ENCODE assay signal across 23 mouse cellular contexts in the genomic region with DNA sequence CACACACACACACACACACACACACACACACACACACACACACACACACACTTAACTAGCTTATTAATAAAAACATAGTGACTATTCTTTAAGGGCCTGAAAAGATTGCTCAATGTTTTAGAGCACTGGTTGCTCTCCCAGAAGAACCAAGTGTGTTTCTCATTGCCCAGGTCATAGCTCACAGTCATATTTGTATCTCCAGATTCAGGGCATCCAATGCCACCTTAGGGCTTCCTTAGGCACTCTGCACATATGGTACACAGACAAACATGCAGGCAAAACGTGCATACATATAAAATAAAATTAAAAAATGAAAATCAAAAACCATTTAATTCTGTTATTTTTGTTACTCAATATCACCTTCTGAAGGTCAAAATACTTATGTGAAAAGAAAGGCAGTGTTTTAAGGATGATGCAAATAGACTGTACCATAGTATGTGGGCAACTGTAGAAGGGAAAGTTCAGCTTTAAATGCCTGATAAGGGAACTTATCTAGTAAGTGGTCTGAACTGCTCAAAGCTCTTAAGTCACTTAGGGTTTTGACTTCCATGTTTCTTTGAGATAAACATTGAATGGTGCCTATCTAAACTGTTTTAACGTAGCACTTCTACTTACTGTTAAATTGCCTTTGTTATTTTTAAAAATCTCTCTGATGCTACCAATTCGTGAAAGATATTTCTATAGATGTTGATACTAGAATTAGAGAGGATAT.
A peak's percentile ranks its signal among the peaks of the same experiment; 100 is the strongest.
DNase-seq lines count a peak whose midpoint lies in the region; ATAC-seq and TF ChIP-seq lines count a peak whose summit lies in the region.
"Had no signal": no experiment of that assay in that cellular context is flagged by ENCODE, and none has a peak within 500 bp of the region (broad histone marks: within the 10 kb centered on the region; RNA-seq: fewer than 3 reads in every experiment).

No protein-coding gene starts in this region.

- H3K9me3 ChIP-seq in MEL (replicated peaks; ENCODE audit: insufficient read depth, low read length): no peaks in the 10 kb centered on the region
- no peaks in the 10 kb centered on the region for H3K9me3 ChIP-seq in liver, embryonic 12.5 days (replicated peaks)
- no peaks in the 10 kb centered on the region for H3K9me3 ChIP-seq in liver, embryonic 16.5 days (replicated peaks; ENCODE audit: control insufficient read depth, low read length)
- H3K9me3 ChIP-seq in forebrain, postnatal 0 days (ENCODE audit: low read length): no peaks in the 10 kb centered on the region
- no peaks in the 10 kb centered on the region for H3K9me3 ChIP-seq in limb, embryonic 10.5 days (replicated peaks)
- H3K9me3 ChIP-seq: embryonic facial prominence, embryonic 10.5 days; heart, embryonic 13.5 days; hindbrain, embryonic 12.5 days had no signal

- ATAC-seq in liver, embryonic 12.5 days: peak; percentile 88
- peak; percentile 74 for ATAC-seq in liver, embryonic 16.5 days (ENCODE audit: low read depth)
- ATAC-seq in forebrain, postnatal 0 days: no peak
- ATAC-seq: activated CD4-positive, CD25-positive, alpha-beta regulatory T cell, adult 4 months; CD4-positive, CD25-positive, alpha-beta regulatory T cell, adult 4 months; forebrain, embryonic 14.5 days; hindbrain, embryonic 16.5 days; inflammation-experienced regulatory T-cells, adult 6 months; Patski had no signal

- peak; percentile 81 for DNase-seq in MEL (ENCODE audit: low read depth, low spot score)
- no peak for DNase-seq in forebrain, postnatal 0 days
- DNase-seq in limb, embryonic 10.5 days (ENCODE audit: low spot score): no peak
- DNase-seq in lung, postnatal 36 days: no peak
- DNase-seq in layer of hippocampus, adult 8-10 months (ENCODE audit: low spot score in 2 of 2): no peak
- DNase-seq: adrenal gland, postnatal 25 days; B cell, adult 2 months; cerebellum, adult 9-11 months; cerebellum, postnatal 36 days; gastrocnemius, postnatal 36 days; heart, adult 11 months; heart, postnatal 36 days had no signal

- peak overlapping the region; percentile 98 for H3K27ac ChIP-seq in MEL (ENCODE audit: control insufficient read depth, low read depth, low read length)
- H3K27ac ChIP-seq in liver, embryonic 12.5 days: no peak overlapping the region
- H3K27ac ChIP-seq in liver, embryonic 16.5 days (ENCODE audit: low read length): no peak overlapping the region
- no peak overlapping the region for H3K27ac ChIP-seq in forebrain, postnatal 0 days (ENCODE audit: low read depth, low read length)
- no peak overlapping the region for H3K27ac ChIP-seq in limb, embryonic 10.5 days
- H3K27ac ChIP-seq: embryonic facial prominence, embryonic 10.5 days; heart, embryonic 13.5 days; hindbrain, embryonic 12.5 days had no signal

- no peaks in the 10 kb centered on the region for H3K79me2 ChIP-seq in MEL (ENCODE audit: control insufficient read depth, insufficient read depth, low read length, poor library complexity)

- H3K4me1 ChIP-seq in MEL (ENCODE audit: control insufficient read depth in 1 of 2, insufficient read depth in 2 of 2, low read length in 2 of 2): peaks cover 39 to 46% of the 10 kb centered on the region in 2 experiments
- peaks cover 15% of the 10 kb centered on the region; the same call in 1 of the 2 replicates for H3K4me1 ChIP-seq in liver, embryonic 12.5 days
- no peaks in the 10 kb centered on the region for H3K4me1 ChIP-seq in liver, embryonic 16.5 days (ENCODE audit: control insufficient read depth, low read depth, low read length)
- no peaks in the 10 kb centered on the region for H3K4me1 ChIP-seq in forebrain, postnatal 0 days (ENCODE audit: insufficient read depth)
- no peaks in the 10 kb centered on the region for H3K4me1 ChIP-seq in limb, embryonic 10.5 days
- H3K4me1 ChIP-seq: embryonic facial prominence, embryonic 10.5 days; heart, embryonic 13.5 days; hindbrain, embryonic 12.5 days had no signal

- no peaks in the 10 kb centered on the region for H3K27me3 ChIP-seq in MEL (ENCODE audit: control insufficient read depth in 1 of 2, insufficient read depth in 2 of 2, low read length in 2 of 2)
- no peaks in the 10 kb centered on the region for H3K27me3 ChIP-seq in liver, embryonic 12.5 days (replicated peaks)
- no peaks in the 10 kb centered on the region for H3K27me3 ChIP-seq in liver, embryonic 16.5 days (ENCODE audit: control insufficient read depth, insufficient read depth, low read depth, low read length)
- H3K27me3 ChIP-seq in forebrain, postnatal 0 days (ENCODE audit: insufficient read depth, low read length): no peaks in the 10 kb centered on the region
- H3K27me3 ChIP-seq in limb, embryonic 10.5 days (ENCODE audit: low read depth, poor library complexity, severe bottlenecking): no peaks in the 10 kb centered on the region
- H3K27me3 ChIP-seq: heart, embryonic 13.5 days; hindbrain, embryonic 12.5 days; Patski had no signal

- H3K36me3 ChIP-seq in MEL (ENCODE audit: control insufficient read depth in 1 of 2, insufficient read depth in 2 of 2, low read length in 2 of 2): peaks cover 0 to 56% of the 10 kb centered on the region in 2 experiments; a peak in 3 of 4 replicates
- no peaks in the 10 kb centered on the region for H3K36me3 ChIP-seq in liver, embryonic 12.5 days
- no peaks in the 10 kb centered on the region for H3K36me3 ChIP-seq in liver, embryonic 16.5 days (ENCODE audit: control insufficient read depth, insufficient read depth)
- no peaks in the 10 kb centered on the region for H3K36me3 ChIP-seq in forebrain, postnatal 0 days (ENCODE audit: insufficient read depth)
- H3K36me3 ChIP-seq in limb, embryonic 10.5 days: no peaks in the 10 kb centered on the region
- H3K36me3 ChIP-seq: embryonic facial prominence, embryonic 10.5 days; heart, embryonic 13.5 days; hindbrain, embryonic 12.5 days had no signal

- peak overlapping the region; percentile 38 for H3K9ac ChIP-seq in MEL (ENCODE audit: control insufficient read depth, low read depth, low read length, poor library complexity, severe bottlenecking)
- no peak overlapping the region for H3K9ac ChIP-seq in liver, embryonic 12.5 days
- no peak overlapping the region for H3K9ac ChIP-seq in liver, embryonic 16.5 days (ENCODE audit: low read depth, low read length)
- no peak overlapping the region for H3K9ac ChIP-seq in forebrain, postnatal 0 days
- H3K9ac ChIP-seq: heart, embryonic 13.5 days; hindbrain, embryonic 12.5 days had no signal

- WGBS in liver, embryonic 12.5 days (ENCODE audit: insufficient replicate concordance): 24% methylated on average over 3 of the region's 3 CpGs
- 19% methylated on average over 3 of the region's 3 CpGs for WGBS in liver, embryonic 16.5 days (ENCODE audit: insufficient replicate concordance)
- 73% methylated on average over 3 of the region's 3 CpGs for WGBS in forebrain, postnatal 0 days
- WGBS in limb, embryonic 10.5 days: 77% methylated on average over 3 of the region's 3 CpGs

- no peak for TF ChIP-seq POLR2A in MEL (IDR thresholded peaks at IDR 0.05; ENCODE audit: control insufficient read depth in 1 of 2, insufficient read depth in 1 of 2, low read depth in 1 of 2, low read length in 2 of 2, poor library complexity in 1 of 2)

- H3K4me2 ChIP-seq in liver, embryonic 12.5 days: no peak overlapping the region
- no peak overlapping the region for H3K4me2 ChIP-seq in liver, embryonic 16.5 days (ENCODE audit: low read depth, low read length)
- no peak overlapping the region for H3K4me2 ChIP-seq in forebrain, postnatal 0 days (ENCODE audit: low read depth)
- H3K4me2 ChIP-seq: heart, embryonic 13.5 days; hindbrain, embryonic 12.5 days had no signal

- TF ChIP-seq CTCF in MEL (IDR thresholded peaks at IDR 0.05 in 2 of 3, conservative IDR thresholded peaks at IDR 0.05 in 1 of 3; ENCODE audit: control insufficient read depth in 1 of 3, insufficient read depth in 1 of 3, low read depth in 2 of 3, low read length in 3 of 3, poor library complexity in 1 of 3, severe bottlenecking in 1 of 3): no peak
- TF ChIP-seq CTCF in forebrain, postnatal 0 days (IDR thresholded peaks at IDR 0.05; ENCODE audit: low read depth): no peak

- TF ChIP-seq RAD21 in MEL (IDR thresholded peaks at IDR 0.05; ENCODE audit: low read depth, low read length): no peak

- H3K4me3 ChIP-seq in MEL (ENCODE audit: control insufficient read depth in 1 of 2, insufficient read depth in 1 of 2, low read depth in 2 of 2, low read length in 2 of 2): no peak overlapping the region
- no peak overlapping the region for H3K4me3 ChIP-seq in liver, embryonic 12.5 days
- H3K4me3 ChIP-seq in liver, embryonic 16.5 days (ENCODE audit: low read depth, low read length): no peak overlapping the region
- no peak overlapping the region for H3K4me3 ChIP-seq in forebrain, postnatal 0 days (ENCODE audit: low read depth, low read length)
- H3K4me3 ChIP-seq in limb, embryonic 10.5 days: no peak overlapping the region
- H3K4me3 ChIP-seq: embryonic facial prominence, embryonic 10.5 days; heart, embryonic 13.5 days; hindbrain, embryonic 12.5 days had no signal

- TF ChIP-seq EP300 in MEL (IDR thresholded peaks at IDR 0.05; ENCODE audit: low read depth in 1 of 2, low read length in 2 of 2): peak; percentile 98 to 99

TF ChIP-seq in MEL, 35 proteins besides CTCF, POLR2A, EP300 and RAD21 (continues in another document):
- TF ChIP-seq USF2 (IDR thresholded peaks at IDR 0.05; ENCODE audit: borderline replicate concordance in 1 of 2, insufficient read depth in 1 of 2, low read depth in 1 of 2, low read length in 2 of 2) (no peak), MYB (IDR thresholded peaks at IDR 0.05; ENCODE audit: low read depth, low read length) (peak; percentile 95), JUND (IDR thresholded peaks at IDR 0.05; ENCODE audit: low read depth, low read length) (no peak), MAZ (IDR thresholded peaks at IDR 0.05; ENCODE audit: low read depth, low read length) (peak; percentile 19; the same call in 1 of the 2 replicates), POLR2AphosphoS2 (IDR thresholded peaks at IDR 0.05; ENCODE audit: low read length) (no peak), ELF1 (IDR thresholded peaks at IDR 0.05; ENCODE audit: low read depth, low read length) (no peak), MEF2A (IDR thresholded peaks at IDR 0.05; ENCODE audit: extremely low read depth, insufficient replicate concordance, low read depth, low read length, poor library complexity, severe bottlenecking) (no peak), ZC3H11A (IDR thresholded peaks at IDR 0.05; ENCODE audit: low read depth, low read length) (no peak), TAL1 (IDR thresholded peaks at IDR 0.05; ENCODE audit: low read length) (peak; percentile 56), GATA1 (IDR thresholded peaks at IDR 0.05; ENCODE audit: low read depth, low read length) (peak; percentile 97), UBTF (IDR thresholded peaks at IDR 0.05; ENCODE audit: borderline replicate concordance, insufficient read depth, low read depth, low read length) (no peak), NRF1 (IDR thresholded peaks at IDR 0.05; ENCODE audit: insufficient read depth, low read depth, low read length, poor library complexity, severe bottlenecking) (no peak), ETS1 (IDR thresholded peaks at IDR 0.05; ENCODE audit: low read depth, low read length) (peak; percentile 83), RCOR1 (IDR thresholded peaks at IDR 0.05; ENCODE audit: low read depth, low read length) (peak; percentile 92), ZNF384 (IDR thresholded peaks at IDR 0.05; ENCODE audit: low read depth, low read length) (peak; percentile 16; the same call in 1 of the 2 replicates), USF1 (IDR thresholded peaks at IDR 0.05; ENCODE audit: low read depth, low read length) (no peak)
